Mouse (Mus musculus): ENCODE data around the gene Olfr391-ps.

Olfr391-ps gene

GRCm38 (mm10) chr11:73802952-73803351 lies at the start of gene Olfr391-ps:
TSS of gene Olfr391-ps (minus strand) at chr11:73803052.
- no peak for DNase-seq (ENCODE audit: low read depth, low spot score)

GRCm38 (mm10) chr11:73851354-73851753 lies 48.5 kb upstream of the Olfr391-ps start, which contains the start of gene Olfr393:
TSS of gene Olfr393 (minus strand) at chr11:73851454.
- no peak for DNase-seq (ENCODE audit: low read depth, low spot score)

DNA sequence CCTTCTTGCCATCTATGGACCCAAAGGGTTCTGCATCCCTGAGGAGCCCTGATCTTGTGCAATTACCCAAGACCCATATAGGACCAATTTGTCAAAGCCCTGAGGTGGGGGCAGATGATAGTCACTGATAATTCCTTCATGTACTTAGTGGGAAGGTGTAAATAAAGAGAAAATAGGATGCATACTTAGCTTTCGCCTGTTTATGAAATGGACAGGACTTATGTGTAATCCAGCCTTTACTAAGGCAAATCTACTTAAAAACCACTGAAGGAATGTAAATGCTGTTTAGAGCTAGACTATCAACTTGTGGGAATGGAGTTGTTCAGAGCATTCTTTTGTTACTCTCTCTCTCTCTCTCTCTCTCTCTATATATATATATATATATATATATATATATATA lies 14.1 kb upstream of the Olfr391-ps start, which contains the start of gene Olfr392:
Gene Olfr392 (minus strand): TSS at position 101 of the 400 bp plus-strand sequence.
- DNase-seq (ENCODE audit: low read depth, low spot score), result no peak

- DNase-seq (ENCODE audit: low read depth, low spot score), result no peak
These were observed 20.2 kb downstream of the Olfr391-ps start, which contains the start of gene Olfr390 for GRCm38 (mm10) chr11:73782664-73783063. TSS of gene Olfr390 (plus strand) at chr11:73782964.

DNA sequence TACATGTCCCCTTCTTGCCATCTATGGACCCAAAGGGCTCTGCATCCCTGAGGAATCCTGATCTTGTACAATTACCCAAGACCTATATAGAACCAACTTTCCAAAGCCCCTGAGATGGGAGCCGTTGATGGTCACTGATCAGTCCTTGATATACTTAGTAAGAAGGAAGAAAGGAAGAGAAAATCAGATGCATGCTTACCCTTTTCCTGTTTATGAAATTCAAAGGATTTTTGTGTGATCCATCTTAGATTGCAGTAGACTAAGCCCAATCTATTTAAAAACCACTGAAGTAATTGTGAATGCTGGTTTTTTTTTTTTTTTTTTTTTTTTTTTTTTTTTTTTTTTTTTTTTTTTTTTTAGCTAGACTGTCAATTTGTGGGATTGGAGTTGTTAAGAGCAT lies 22.2 kb downstream of the Olfr391-ps start, which contains the start of gene Olfr389:
Gene Olfr389 (minus strand): TSS at position 101 of the 400 bp plus-strand sequence.
- no peak for DNase-seq (ENCODE audit: low read depth, low spot score)

DNA sequence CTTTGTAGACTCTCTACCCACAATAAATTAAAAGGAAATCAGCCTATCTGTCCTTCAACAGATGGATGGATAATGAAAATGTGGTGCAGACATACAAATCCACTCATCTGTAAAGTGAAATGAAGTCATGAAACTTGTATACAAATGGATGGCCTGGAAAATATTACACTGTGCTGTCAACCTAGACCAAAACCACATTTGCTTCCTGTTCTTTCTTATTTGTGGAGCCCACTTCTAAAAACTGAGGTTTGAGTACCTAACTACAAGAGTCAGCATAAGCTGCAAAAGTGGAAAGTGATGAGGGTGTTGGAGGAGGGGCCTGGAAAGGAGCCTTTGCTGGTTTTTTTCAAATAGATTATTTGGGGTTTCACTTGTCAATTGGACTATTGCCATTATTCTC lies 43.7 kb downstream of the Olfr391-ps start:
- DNase-seq (ENCODE audit: low read depth, low spot score), result no peak
